Mouse (Mus musculus) heart, embryonic 14.5 days (tissue): ENCODE measurements around the gene Fbxo9. TPM values are rescaled to one million over a fixed set of nuclear protein-coding genes. Genes with fewer than 3 reads are reported as not detected.

Source experiments
- ATAC-seq: fragments of 200-750 bp; cut with Nextera tagmentation; 2 replicates; pipeline ENCODE4 v1.8.0; 2017; ENCODE audit warnings: low read depth, moderate TSS enrichment; ENCODE audit not compliant: insufficient number of reproducible peaks, insufficient read depth, low FRiP score
- H3K27ac ChIP-seq, 2 experiments: fragments of 200-500 bp in 1 of 2; fragments of 300-500 bp in 1 of 2; sonication (generic) in 1 of 2; replicated peaks in 1 of 2; 2 replicates each; pipeline ENCODE4 v1.5.1; 2012 to 2014; ENCODE audit warnings: low read depth in 2 of 2, low read length in 2 of 2, control low read depth in 1 of 2, mild to moderate bottlenecking in 1 of 2, mixed read lengths in 1 of 2; ENCODE audit not compliant: control insufficient read depth in 1 of 2, insufficient read depth in 1 of 2
- H3K27me3 ChIP-seq: fragments of 300-500 bp; sonication (generic); 2 replicates; pipeline ENCODE4 v1.6.1; 2014; ENCODE audit warnings: mild to moderate bottlenecking, low read length, control low read depth; ENCODE audit not compliant: control insufficient read depth, insufficient read depth
- H3K36me3 ChIP-seq: fragments of 300-500 bp; sonication (generic); 2 replicates; pipeline ENCODE4 v1.6.1; 2014; ENCODE audit warnings: mild to moderate bottlenecking, control low read depth, low read length, mixed read lengths; ENCODE audit not compliant: control insufficient read depth, insufficient read depth
- H3K4me1 ChIP-seq, 2 experiments: fragments of 200-500 bp in 1 of 2; fragments of 300-500 bp in 1 of 2; sonication (generic) in 1 of 2; 2 replicates each; pipeline ENCODE4 v1.6.1; 2012 to 2014; ENCODE audit warnings: low read length in 2 of 2, control low read depth in 1 of 2, mixed read lengths in 1 of 2; ENCODE audit not compliant: control insufficient read depth in 2 of 2, insufficient read depth in 2 of 2
- H3K4me2 ChIP-seq: fragments of 300-500 bp; sonication (generic); 2 replicates; pipeline ENCODE4 v1.6.1; 2014; ENCODE audit warnings: mild to moderate bottlenecking, low read length
- H3K4me3 ChIP-seq, 2 experiments: fragments of 200-500 bp in 1 of 2; fragments of 300-500 bp in 1 of 2; sonication (generic) in 1 of 2; 2 replicates each; pipeline ENCODE4 v1.5.1; 2012 to 2014; ENCODE audit warnings: low read length in 2 of 2, mild to moderate bottlenecking in 2 of 2, control low read depth in 1 of 2, low read depth in 1 of 2, moderate library complexity in 1 of 2; ENCODE audit not compliant: control insufficient read depth in 1 of 2, insufficient read depth in 1 of 2
- H3K9ac ChIP-seq: fragments of 300-500 bp; sonication (generic); 2 replicates; pipeline ENCODE4 v1.6.1; 2014; ENCODE audit warnings: mild to moderate bottlenecking, low read length
- H3K9me3 ChIP-seq: fragments of 300-500 bp; sonication (generic); 2 replicates; pipeline ENCODE4 v1.6.1; 2016; ENCODE audit warnings: low read length, control low read depth; ENCODE audit not compliant: control insufficient read depth
- WGBS: fragments of 180-500 bp; shearing (Covaris S2); extraction: QIAGEN DNeasy Blood & Tissue Kit; methylation state at CpG from one replicate; pipeline ENCODE4 v1.1.7; 2014; 5-methylcytosine and 5-hydroxymethylcytosine counted together
- polyA plus RNA-seq: library from polyadenylated mRNA; unstranded; fragments of >200 nt; fragmentation: Nextera tagmentation; extraction: Ambion mirVana; gene quantifications from 2 replicates; pipeline ENCODE4 v1.2.1, GENCODE M21; 2014

Gene Fbxo9
- polyA plus RNA-seq, 1 experiment from 2014 or later = 51.3 TPM

DNA sequence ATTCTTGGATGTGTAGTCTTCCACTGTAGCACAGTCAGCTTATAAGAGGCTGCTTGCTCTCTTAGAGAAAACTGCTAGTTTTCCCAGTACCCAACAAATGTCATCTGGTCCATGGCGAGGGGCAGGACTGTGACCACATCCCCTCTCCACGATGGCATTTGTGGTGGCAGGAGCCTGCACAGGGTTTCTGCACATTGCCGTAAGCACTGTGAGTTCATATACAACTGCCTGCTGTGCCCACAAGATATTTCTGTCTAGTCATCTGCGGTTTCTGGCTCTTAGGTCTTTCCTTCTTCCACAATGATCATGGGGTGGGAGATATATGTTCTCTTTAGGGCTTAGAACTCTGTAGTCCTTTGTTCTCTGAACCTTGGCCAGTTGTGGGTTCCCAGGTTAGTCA lies 37.2 kb downstream of the Fbxo9 start:
- Histone ChIP-seq H3K9me3 (no peaks in the 10 kb centered on the region), H3K27me3 (no peaks in the 10 kb centered on the region), H3K4me3 (no peak overlapping the region), H3K9ac (no peak overlapping the region), H3K36me3 (no peaks in the 10 kb centered on the region), H3K27ac (no peak overlapping the region), H3K4me1 (no peaks in the 10 kb centered on the region), H3K4me2 (no peak overlapping the region)
- 86% methylated on average over 4 of the region's 4 CpGs for WGBS
- ATAC-seq = no peak

DNA sequence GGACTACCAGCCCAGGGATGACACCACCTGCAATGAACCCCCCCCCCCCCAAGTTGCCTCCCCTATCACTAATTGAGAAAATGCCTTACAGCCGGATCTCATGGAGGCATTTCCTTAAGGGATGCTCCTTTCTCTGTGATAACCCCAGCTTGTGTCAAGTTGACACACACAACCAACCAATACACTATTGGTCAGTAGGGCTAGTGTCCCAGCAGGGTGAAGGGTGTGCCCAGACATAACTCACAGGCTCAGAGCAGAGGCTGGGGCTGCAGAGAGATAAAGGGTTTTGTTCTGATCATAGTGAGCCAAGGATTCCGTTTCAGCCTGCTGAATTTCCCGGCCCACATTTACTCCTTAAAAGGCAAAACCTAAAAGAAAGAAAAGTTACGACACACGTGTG lies 38.4 kb downstream of the Fbxo9 start:
- H3K27ac ChIP-seq = no peak overlapping the region
- no peaks in the 10 kb centered on the region for H3K4me1 ChIP-seq
- no peaks in the 10 kb centered on the region for H3K9me3 ChIP-seq
- no peak overlapping the region for H3K4me3 ChIP-seq
- ATAC-seq = no peak
- WGBS = 65% methylated on average over 5 of the region's 5 CpGs
- no peaks in the 10 kb centered on the region for H3K36me3 ChIP-seq
- H3K27me3 ChIP-seq = no peaks in the 10 kb centered on the region
- no peak overlapping the region for H3K4me2 ChIP-seq
- no peak overlapping the region for H3K9ac ChIP-seq

DNA sequence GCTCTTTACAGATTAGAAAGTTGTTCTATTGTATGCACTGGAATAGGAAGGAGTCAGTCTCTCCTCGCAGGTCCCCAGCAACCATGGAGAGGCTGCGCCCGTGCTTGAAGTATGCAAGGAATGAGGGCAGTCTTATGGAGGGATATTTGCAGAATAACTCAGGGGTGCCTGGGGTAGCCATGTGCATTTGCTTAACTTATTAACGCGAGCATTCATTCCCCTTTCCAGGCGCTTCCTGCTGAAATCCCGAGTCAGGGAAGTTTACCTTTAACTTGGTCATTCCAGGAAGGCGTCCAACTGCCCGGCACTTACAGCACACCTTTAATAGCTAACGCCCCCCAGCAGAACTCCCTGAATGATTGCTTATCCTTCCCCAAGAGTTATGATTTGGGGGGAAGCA lies 44.7 kb downstream of the Fbxo9 start:
- H3K4me1 ChIP-seq = peaks cover 0 to 7% of the 10 kb centered on the region in 2 experiments; a peak in 1 of 4 replicates
- no peak overlapping the region for H3K27ac ChIP-seq
- no peak overlapping the region for H3K9ac ChIP-seq
- 49% methylated on average over 10 of the region's 10 CpGs for WGBS
- H3K4me3 ChIP-seq = no peak overlapping the region
- H3K27me3 ChIP-seq = no peaks in the 10 kb centered on the region
- peak overlapping the region; percentile 18; the same call in 1 of the 2 replicates for H3K4me2 ChIP-seq
- ATAC-seq = no peak
- H3K9me3 ChIP-seq = no peaks in the 10 kb centered on the region
- H3K36me3 ChIP-seq = no peaks in the 10 kb centered on the region

DNA sequence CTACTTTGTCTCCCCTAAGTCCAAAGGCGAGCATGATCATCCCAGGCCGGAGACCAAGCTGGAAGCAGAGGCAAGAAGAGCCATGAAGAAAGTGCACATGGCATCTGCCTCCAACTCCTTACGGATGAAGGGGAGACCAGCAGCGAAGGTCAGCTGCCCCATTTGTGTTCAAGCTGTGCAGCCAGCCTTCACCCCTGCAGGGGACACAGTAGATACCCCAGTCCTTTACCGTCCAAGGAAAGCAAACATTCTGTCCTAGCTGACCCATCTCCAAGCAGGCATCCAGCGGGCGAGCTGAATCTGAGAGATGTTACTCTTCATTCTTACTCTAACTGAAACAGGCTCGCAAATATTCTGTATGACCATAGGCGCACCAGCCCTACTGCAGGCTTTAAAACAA lies 46.5 kb downstream of the Fbxo9 start:
- H3K4me3 ChIP-seq = no peak overlapping the region
- no peak overlapping the region for H3K27ac ChIP-seq
- no peak overlapping the region for H3K9ac ChIP-seq
- no peaks in the 10 kb centered on the region for H3K27me3 ChIP-seq
- no peaks in the 10 kb centered on the region for H3K36me3 ChIP-seq
- H3K4me1 ChIP-seq = peaks cover 0 to 7% of the 10 kb centered on the region in 2 experiments; a peak in 1 of 4 replicates
- no peak overlapping the region for H3K4me2 ChIP-seq
- ATAC-seq = no peak
- H3K9me3 ChIP-seq = no peaks in the 10 kb centered on the region
- 79% methylated on average over 9 of the region's 9 CpGs for WGBS

DNA sequence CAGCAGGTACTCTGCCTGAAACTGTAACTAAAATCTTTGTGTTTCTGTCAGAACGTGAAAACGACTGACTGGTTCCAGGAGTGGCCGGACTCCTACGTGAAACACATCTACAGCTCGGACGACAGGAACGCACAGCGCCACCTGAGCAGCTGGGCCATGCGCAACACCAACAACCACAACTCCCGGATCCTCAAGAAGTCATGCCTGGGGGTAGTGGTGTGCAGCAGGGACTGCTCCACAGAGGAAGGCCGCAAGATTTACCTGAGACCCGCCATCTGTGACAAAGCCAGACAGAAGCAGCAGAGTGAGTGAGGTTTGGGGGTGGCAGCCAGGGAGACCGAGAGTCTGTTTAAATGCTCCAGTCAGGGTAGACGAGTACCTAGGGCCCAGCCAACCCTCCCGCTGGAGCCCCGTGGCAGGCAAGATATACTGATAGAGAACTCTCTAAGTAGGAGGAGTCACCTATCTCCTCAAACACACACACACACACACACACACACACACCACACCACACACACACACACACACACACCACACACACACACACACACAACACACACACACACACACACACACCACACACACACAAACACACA lies 49.2 kb downstream of the Fbxo9 start:
- no peak overlapping the region for H3K4me3 ChIP-seq
- 73% methylated on average over 16 of the region's 16 CpGs for WGBS
- peaks cover 0 to 7% of the 10 kb centered on the region in 2 experiments; a peak in 1 of 4 replicates for H3K4me1 ChIP-seq
- no peak overlapping the region for H3K9ac ChIP-seq
- H3K9me3 ChIP-seq = no peaks in the 10 kb centered on the region
- H3K36me3 ChIP-seq = no peaks in the 10 kb centered on the region
- no peak overlapping the region for H3K27ac ChIP-seq
- no peak overlapping the region for H3K4me2 ChIP-seq
- H3K27me3 ChIP-seq = no peaks in the 10 kb centered on the region
- no peak for ATAC-seq

DNA sequence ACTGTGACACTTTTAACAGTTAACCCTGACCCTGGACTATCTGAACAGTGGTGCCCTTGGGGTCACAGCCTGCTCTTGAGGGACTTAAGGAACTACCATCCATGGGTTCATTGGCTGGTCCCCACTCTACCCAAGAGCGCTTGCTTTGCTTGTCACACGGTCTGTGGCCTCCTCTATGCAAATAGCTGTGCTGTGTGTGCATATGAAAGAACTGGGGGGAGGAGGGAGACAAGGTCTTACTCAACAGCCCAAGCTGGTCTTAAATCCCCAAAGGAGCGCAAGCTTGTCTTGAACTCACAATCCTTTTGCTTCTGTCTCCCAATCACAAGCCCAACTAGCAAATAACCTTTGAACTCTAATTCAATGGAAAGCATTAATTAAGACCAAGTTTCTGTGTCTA lies 54.6 kb downstream of the Fbxo9 start:
- H3K9me3 ChIP-seq = no peaks in the 10 kb centered on the region
- H3K36me3 ChIP-seq = no peaks in the 10 kb centered on the region
- no peak overlapping the region for H3K9ac ChIP-seq
- no peak for ATAC-seq
- no peak overlapping the region for H3K4me2 ChIP-seq
- 79% methylated on average over 3 of the region's 3 CpGs for WGBS
- no peaks in the 10 kb centered on the region for H3K27me3 ChIP-seq
- no peak overlapping the region for H3K27ac ChIP-seq
- no peak overlapping the region for H3K4me3 ChIP-seq
- no peaks in the 10 kb centered on the region for H3K4me1 ChIP-seq

DNA sequence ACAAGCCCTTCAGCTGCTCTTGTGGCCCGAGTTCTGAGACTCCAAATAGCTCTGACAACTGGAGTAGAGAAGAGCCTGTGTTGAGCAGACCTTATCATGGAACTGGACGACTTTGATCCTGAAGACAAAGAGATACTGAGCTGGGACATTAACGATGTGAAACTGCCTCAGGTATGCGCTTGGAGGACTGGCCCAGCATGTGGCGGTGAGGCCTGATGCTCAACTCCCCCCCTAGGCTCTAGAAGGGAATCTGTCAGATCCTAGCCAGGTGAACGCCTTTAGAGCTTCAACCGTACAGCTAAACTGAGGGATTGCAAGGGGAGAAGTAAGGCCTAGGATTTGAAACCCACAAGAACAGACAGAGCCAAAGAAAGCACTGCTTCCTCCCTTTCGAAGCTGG lies 55.0 kb downstream of the Fbxo9 start:
- 65% methylated on average over 8 of the region's 8 CpGs for WGBS
- Histone ChIP-seq H3K27ac (no peak overlapping the region), H3K4me3 (no peak overlapping the region), H3K9ac (no peak overlapping the region), H3K4me2 (no peak overlapping the region), H3K9me3 (no peaks in the 10 kb centered on the region), H3K36me3 (no peaks in the 10 kb centered on the region), H3K4me1 (no peaks in the 10 kb centered on the region), H3K27me3 (no peaks in the 10 kb centered on the region)
- no peak for ATAC-seq

DNA sequence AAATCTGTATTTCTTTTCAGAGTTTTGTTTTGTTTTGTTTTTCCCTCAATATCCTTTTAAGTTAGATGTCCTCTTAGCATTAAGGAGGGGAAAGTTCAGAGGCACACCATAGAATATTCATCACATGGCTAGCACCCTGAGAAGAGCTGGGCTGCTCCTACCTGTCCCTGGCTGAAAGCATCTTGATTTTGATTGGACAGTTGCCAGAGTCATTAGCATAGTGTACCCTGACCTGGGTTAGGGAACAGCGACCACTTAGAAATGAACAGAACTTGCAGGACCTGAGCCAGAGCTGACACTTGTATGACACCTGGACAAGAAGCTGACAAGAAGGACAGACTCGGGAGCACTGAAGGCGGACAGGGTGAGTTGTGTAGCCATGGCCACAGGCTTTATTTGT lies 57.2 kb downstream of the Fbxo9 start, which contains the start of gene Gcm1:
TSS of gene Gcm1 (plus strand) at position 248 of the 400 bp plus-strand sequence.
- peaks cover 3 to 5% of the 10 kb centered on the region in 2 experiments; a peak in 3 of 4 replicates for H3K4me1 ChIP-seq
- no peak within 1 kb of the TSS for H3K9ac ChIP-seq
- no peaks in the 10 kb centered on the region for H3K27me3 ChIP-seq
- no peak within 1 kb of the TSS for H3K4me2 ChIP-seq
- H3K4me3 ChIP-seq = no peak within 1 kb of the TSS
- no peaks in the 10 kb centered on the region for H3K36me3 ChIP-seq
- H3K27ac ChIP-seq = no peak within 1 kb of the TSS
- no peak for ATAC-seq
- WGBS = 62% methylated on average over 3 of the region's 3 CpGs
- H3K9me3 ChIP-seq = no peaks in the 10 kb centered on the region
